Mouse (Mus musculus): ENCODE measurements around the gene Ndc1. TPM values are rescaled to one million over a fixed set of nuclear protein-coding genes. Genes with fewer than 3 reads are reported as not detected.

The Ndc1 gene
- polyA plus RNA-seq, 1 experiment from 2014 or later, result 14.3 TPM

Small RNA genes within 50 kb of the gene (microRNA-seq; reads per million reads assigned to microRNA genes)
- gene Gm24804, result not detected

Other genes with a start within 250 kb of the Ndc1 start
- gene Tmem59, start 189.4 kb upstream of the Ndc1 start, polyA plus RNA-seq (2015; fragmentation: Nextera tagmentation; extraction: Ambion mirVana), result 178 and 182 TPM in 2 replicates
- gene Tceanc2, start 188.7 kb upstream of the Ndc1 start, polyA plus RNA-seq (2015; fragmentation: Nextera tagmentation; extraction: Ambion mirVana), result 11.9 and 14.4 TPM in 2 replicates
- gene Ldlrad1, start 158.6 kb upstream of the Ndc1 start, polyA plus RNA-seq (2015; fragmentation: Nextera tagmentation; extraction: Ambion mirVana), result not detected in 2 replicates
- 13.7 and 14.3 TPM in 2 replicates for gene Lrrc42, start 114.3 kb upstream of the Ndc1 start, polyA plus RNA-seq (2015; fragmentation: Nextera tagmentation; extraction: Ambion mirVana)
- gene Hspb11, start 114.2 kb upstream of the Ndc1 start, polyA plus RNA-seq (2015; fragmentation: Nextera tagmentation; extraction: Ambion mirVana), result 5.8 and 6.9 TPM in 2 replicates
- 0.07 TPM in 1 of 2 replicates, not detected in the other for gene Dio1, start 60.6 kb upstream of the Ndc1 start, polyA plus RNA-seq (2015; fragmentation: Nextera tagmentation; extraction: Ambion mirVana)
- gene Yipf1, start 53.4 kb upstream of the Ndc1 start, polyA plus RNA-seq (2015; fragmentation: Nextera tagmentation; extraction: Ambion mirVana), result 23.8 and 24.8 TPM in 2 replicates
- 0.14 and 0.38 TPM in 2 replicates for gene Glis1, start 66.8 kb downstream of the Ndc1 start, polyA plus RNA-seq (2015; fragmentation: Nextera tagmentation; extraction: Ambion mirVana)

All from liver, embryonic 15.5 days (tissue).